In genomic region chr6:149565720-149566498, GRCm38 (mm10) we compare ENCODE assay signal across 9 mouse cellular contexts.
DNase-seq lines count a peak whose midpoint lies in the region; ATAC-seq and TF ChIP-seq lines count a peak whose summit lies in the region.
"Had no signal": no experiment of that assay in that cellular context is flagged by ENCODE, and none has a peak within 500 bp of the region (broad histone marks: within the 10 kb centered on the region; RNA-seq: fewer than 3 reads in every experiment).

No protein-coding gene starts in this region.

- no peaks in the 10 kb centered on the region for H3K9me3 ChIP-seq in embryonic facial prominence, embryonic 14.5 days (ENCODE audit: control insufficient read depth, low read length)
- no peaks in the 10 kb centered on the region for H3K9me3 ChIP-seq in heart, embryonic 12.5 days (replicated peaks)
- H3K9me3 ChIP-seq in stomach, embryonic 14.5 days (ENCODE audit: control insufficient read depth, low read depth, low read length): no peaks in the 10 kb centered on the region
- H3K9me3 ChIP-seq: G1E had no signal

- H3K27ac ChIP-seq in bone marrow macrophage, adult 2 months (ENCODE audit: insufficient read depth, low read depth, low read length): no peak overlapping the region
- no peak overlapping the region for H3K27ac ChIP-seq in embryonic facial prominence, embryonic 14.5 days (replicated peaks; ENCODE audit: low read depth, low read length)
- no peak overlapping the region for H3K27ac ChIP-seq in heart, embryonic 12.5 days (ENCODE audit: poor library complexity, severe bottlenecking)
- H3K27ac ChIP-seq in liver, adult 2 months (replicated peaks; ENCODE audit: insufficient read depth, low read depth, low read length): no peak overlapping the region
- peak overlapping the region; percentile 1; the same call in 1 of the 2 replicates for H3K27ac ChIP-seq in stomach, embryonic 14.5 days (ENCODE audit: low read length)

- 2% methylated on average over 19 of the region's 19 CpGs for WGBS in embryonic facial prominence, embryonic 14.5 days
- WGBS in heart, embryonic 12.5 days: 3% methylated on average over 19 of the region's 19 CpGs
- WGBS in liver, adult 2 months: 3% methylated on average over 19 of the region's 19 CpGs
- WGBS in stomach, embryonic 14.5 days: 1% methylated on average over 19 of the region's 19 CpGs

- H3K4me3 ChIP-seq in bone marrow macrophage, adult 2 months (ENCODE audit: insufficient read depth, low read length): 0 out of 2 replicates have a peak overlapping the region, but pooled peaks have one; percentile 0
- H3K4me3 ChIP-seq in embryonic facial prominence, embryonic 14.5 days (ENCODE audit: low read depth, low read length): peak overlapping the region; percentile 59
- peak overlapping the region; percentile 76 for H3K4me3 ChIP-seq in heart, embryonic 12.5 days
- peak overlapping the region; percentile 43 for H3K4me3 ChIP-seq in liver, adult 2 months (ENCODE audit: insufficient read depth, low read depth, low read length)
- H3K4me3 ChIP-seq in stomach, embryonic 14.5 days (ENCODE audit: low read depth, low read length): peak overlapping the region; percentile 40

- peak; percentile 99 for ATAC-seq in embryonic facial prominence, embryonic 14.5 days (ENCODE audit: low read depth)
- ATAC-seq in heart, embryonic 12.5 days (ENCODE audit: insufficient number of reproducible peaks, low FRiP score): peak; percentile 92
- ATAC-seq in monocyte, adult 5-6 weeks (replicated peaks; ENCODE audit: insufficient number of reproducible peaks, low FRiP score, low TSS enrichment, poor library complexity, severe bottlenecking): peak; percentile 82
- ATAC-seq in stomach, embryonic 14.5 days (ENCODE audit: insufficient number of reproducible peaks, insufficient read depth, low FRiP score, low read depth): peak; percentile 97

- H3K4me2 ChIP-seq in embryonic facial prominence, embryonic 14.5 days (ENCODE audit: low read depth, low read length): peak overlapping the region; percentile 85
- peak overlapping the region; percentile 97 for H3K4me2 ChIP-seq in heart, embryonic 12.5 days
- peak overlapping the region; percentile 57 for H3K4me2 ChIP-seq in stomach, embryonic 14.5 days (replicated peaks; ENCODE audit: low read depth, low read length)

- no peak for TF ChIP-seq CTCF in bone marrow macrophage, adult 2 months (IDR thresholded peaks at IDR 0.05; ENCODE audit: low read depth, low read length)
- TF ChIP-seq CTCF in liver, adult 2 months (IDR thresholded peaks at IDR 0.05; ENCODE audit: low read depth, low read length): no peak

- no peaks in the 10 kb centered on the region for H3K27me3 ChIP-seq in embryonic facial prominence, embryonic 14.5 days (replicated peaks; ENCODE audit: control insufficient read depth, insufficient read depth, low read length)
- H3K27me3 ChIP-seq in heart, embryonic 12.5 days (replicated peaks): no peaks in the 10 kb centered on the region
- H3K27me3 ChIP-seq in liver, adult 2 months (ENCODE audit: control insufficient read depth, insufficient read depth, low read length): no peaks in the 10 kb centered on the region
- H3K27me3 ChIP-seq in stomach, embryonic 14.5 days (ENCODE audit: control insufficient read depth, insufficient read depth, low read length): no peaks in the 10 kb centered on the region

- TF ChIP-seq POLR2A in bone marrow macrophage, adult 2 months (IDR thresholded peaks at IDR 0.05; ENCODE audit: borderline replicate concordance, low read depth, low read length): no peak
- no peak for TF ChIP-seq POLR2A in liver, adult 2 months (IDR thresholded peaks at IDR 0.05; ENCODE audit: extremely low read depth, insufficient read depth, low read length)

- peak overlapping the region; percentile 60 for H3K9ac ChIP-seq in embryonic facial prominence, embryonic 14.5 days (ENCODE audit: low read depth, low read length)
- peak overlapping the region; percentile 64 for H3K9ac ChIP-seq in heart, embryonic 12.5 days
- H3K9ac ChIP-seq in liver, adult 2 months (ENCODE audit: low read depth, low read length): no peak overlapping the region
- no peak overlapping the region; the same call in 1 of the 2 replicates for H3K9ac ChIP-seq in stomach, embryonic 14.5 days (replicated peaks; ENCODE audit: low read depth, low read length)

- no peaks in the 10 kb centered on the region for H3K79me2 ChIP-seq in liver, adult 2 months (ENCODE audit: control insufficient read depth, insufficient read depth, low read length)

- no peaks in the 10 kb centered on the region for H3K4me1 ChIP-seq in bone marrow macrophage, adult 2 months (ENCODE audit: control insufficient read depth, insufficient read depth, low read length)
- no peaks in the 10 kb centered on the region; the same call in none of the 2 replicates for H3K4me1 ChIP-seq in embryonic facial prominence, embryonic 14.5 days (ENCODE audit: control insufficient read depth, insufficient read depth, low read length)
- H3K4me1 ChIP-seq in heart, embryonic 12.5 days (replicated peaks): no peaks in the 10 kb centered on the region
- 0 out of 2 replicates have a peak, but pooled peaks cover 4% of the 10 kb centered on the region for H3K4me1 ChIP-seq in liver, adult 2 months (ENCODE audit: control insufficient read depth, insufficient read depth, low read length)
- no peaks in the 10 kb centered on the region for H3K4me1 ChIP-seq in stomach, embryonic 14.5 days (ENCODE audit: control insufficient read depth, insufficient read depth, low read length)

- H3K36me3 ChIP-seq in embryonic facial prominence, embryonic 14.5 days (ENCODE audit: control insufficient read depth, insufficient read depth, low read length): no peaks in the 10 kb centered on the region
- H3K36me3 ChIP-seq in heart, embryonic 12.5 days: no peaks in the 10 kb centered on the region
- no peaks in the 10 kb centered on the region for H3K36me3 ChIP-seq in liver, adult 2 months (ENCODE audit: control insufficient read depth, insufficient read depth, low read length)
- H3K36me3 ChIP-seq in stomach, embryonic 14.5 days (ENCODE audit: control insufficient read depth, insufficient read depth, low read length): no peaks in the 10 kb centered on the region
- H3K36me3 ChIP-seq: G1E had no signal

- peak; percentile 19 for DNase-seq in 3134 (ENCODE audit: extremely low read depth, insufficient read length, low spot score)
- peak; percentile 92 for DNase-seq in embryonic facial prominence, embryonic 14.5 days (ENCODE audit: low spot score)
- DNase-seq in kidney, postnatal 10 days: peak; percentile 67
- DNase-seq in liver, adult 2 months (ENCODE audit: extremely low read depth, low read depth, low spot score): peak; percentile 12

Comparison
In these comparisons a context has a peak if more than half of its experiments do, and no peak if none do; other contexts are left out.
1. DNase-seq: peak in every context shown above with its lines; median percentile 92 in embryonic facial prominence, embryonic 14.5 days; 67 in kidney, postnatal 10 days; 19 in 3134; 12 in liver, adult 2 months.
2. H3K4me3 ChIP-seq: peak in every context shown above with its lines; median percentile 76 in heart, embryonic 12.5 days; 59 in embryonic facial prominence, embryonic 14.5 days; 43 in liver, adult 2 months; 40 in stomach, embryonic 14.5 days; 0 in bone marrow macrophage, adult 2 months.
3. H3K9ac ChIP-seq: peak in embryonic facial prominence, embryonic 14.5 days (single experiment) and heart, embryonic 12.5 days (single experiment); none in liver, adult 2 months (single experiment) and stomach, embryonic 14.5 days (single experiment).
4. Peak in every context shown above with its lines, with median percentiles within 50 percentile points of each other: ATAC-seq and H3K4me2 ChIP-seq.